Comparison of ENCODE assay signal across 8 mouse cellular contexts in the genomic region with DNA sequence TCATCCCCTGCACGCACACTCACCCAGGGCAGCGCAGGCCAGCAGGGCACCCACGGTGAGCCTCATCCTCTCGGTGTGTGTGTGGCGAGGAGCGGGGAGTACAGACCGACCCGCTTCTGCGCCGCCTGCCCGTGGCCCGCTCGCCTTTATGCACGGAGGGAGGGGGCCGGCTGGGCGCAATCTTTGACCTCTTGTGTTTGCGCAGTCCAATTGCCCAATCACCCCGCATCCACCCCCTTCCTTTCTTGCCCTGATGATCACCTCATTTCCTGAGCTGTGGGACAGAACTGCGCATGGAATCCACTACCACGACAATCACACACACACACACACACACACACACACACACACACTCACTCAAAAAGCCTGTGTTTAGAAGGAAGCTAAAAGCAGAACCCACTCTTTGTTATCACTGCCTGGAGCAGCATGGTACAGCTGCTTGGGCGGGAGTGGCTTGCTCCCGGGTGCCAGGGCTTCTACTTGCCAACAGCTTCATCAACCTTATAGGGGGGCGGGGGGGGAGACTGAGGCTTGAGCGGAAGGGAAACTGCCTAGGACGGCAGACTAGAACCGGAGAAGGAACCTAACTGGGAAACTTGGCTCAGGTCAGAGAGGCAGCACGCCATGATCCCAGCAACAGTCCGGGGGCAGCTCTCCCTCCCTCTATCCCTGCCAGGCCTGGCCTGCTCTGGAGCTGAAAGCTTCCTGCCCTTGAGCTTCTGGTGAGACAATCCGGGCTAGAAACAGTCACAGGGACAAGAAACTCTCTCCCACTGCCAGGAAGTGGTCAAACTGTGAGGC. TPM values are rescaled to one million over a fixed set of nuclear protein-coding genes. Genes with fewer than 3 reads are reported as not detected.
A peak's percentile ranks its signal among the peaks of the same experiment; 100 is the strongest.
DNase-seq lines count a peak whose midpoint lies in the region; ATAC-seq and TF ChIP-seq lines count a peak whose summit lies in the region.

A gene (minus strand): TSS at position 157 of the 801 bp plus-strand sequence.
A gene (minus strand): TSS at position 294 of the 801 bp plus-strand sequence.

- peak within 1 kb of the TSS; percentile 42 for H3K4me2 ChIP-seq in hindbrain, embryonic 14.5 days (replicated peaks)
- peak within 1 kb of the TSS; percentile 52 for H3K4me2 ChIP-seq in lung, postnatal 0 days (replicated peaks; ENCODE audit: low read depth, low read length)

- WGBS in cerebellum, adult 2 months = 26% methylated on average over 29 of the region's 29 CpGs
- 50% methylated on average over 29 of the region's 29 CpGs for WGBS in hindbrain, embryonic 14.5 days
- 23% methylated on average over 23 of the region's 29 CpGs for WGBS in lung, postnatal 0 days
- 38% methylated on average over 29 of the region's 29 CpGs for WGBS in olfactory bulb, adult 2 months

- peak within 1 kb of the TSS; percentile 29 for H3K4me3 ChIP-seq in cerebellum, adult 2 months (replicated peaks; ENCODE audit: insufficient read depth, low read depth, low read length)
- H3K4me3 ChIP-seq in hindbrain, embryonic 14.5 days (replicated peaks; ENCODE audit: low read length) = no peak within 1 kb of the TSS; the same call in 1 of the 2 replicates
- peak within 1 kb of the TSS; percentile 21; the same call in 1 of the 2 replicates for H3K4me3 ChIP-seq in lung, postnatal 0 days (ENCODE audit: low read depth, low read length)
- H3K4me3 ChIP-seq in olfactory bulb, adult 2 months (ENCODE audit: insufficient read depth, low read depth, low read length) = peak within 1 kb of the TSS; percentile 18

- H3K9ac ChIP-seq in hindbrain, embryonic 14.5 days = peak within 1 kb of the TSS; percentile 47
- no peak within 1 kb of the TSS for H3K9ac ChIP-seq in lung, postnatal 0 days (replicated peaks; ENCODE audit: low read depth)

- H3K27ac ChIP-seq in cerebellum, adult 2 months (ENCODE audit: insufficient read depth, low read length) = peak within 1 kb of the TSS; percentile 31; the same call in 1 of the 2 replicates
- H3K27ac ChIP-seq in hindbrain, embryonic 14.5 days = peak within 1 kb of the TSS; percentile 58
- peak within 1 kb of the TSS; percentile 86 for H3K27ac ChIP-seq in lung, postnatal 0 days (ENCODE audit: low read length)
- H3K27ac ChIP-seq in olfactory bulb, adult 2 months (ENCODE audit: insufficient read depth, low read depth, low read length) = no peak within 1 kb of the TSS

- no peaks in the 10 kb centered on the region for H3K36me3 ChIP-seq in hindbrain, embryonic 14.5 days (replicated peaks; ENCODE audit: control insufficient read depth, insufficient read depth)
- no peaks in the 10 kb centered on the region for H3K36me3 ChIP-seq in lung, postnatal 0 days (ENCODE audit: insufficient read depth, low read length)

- peak; percentile 54 for DNase-seq in R1 (ENCODE audit: low read depth, low spot score)
- peak; percentile 39 to 51 for DNase-seq in cerebellum, adult 2 months
- DNase-seq in frontal cortex, postnatal 10 days (ENCODE audit: low spot score in 2 of 2) = peak; percentile 30 to 50
- peak; percentile 35 for DNase-seq in hindbrain, embryonic 14.5 days (ENCODE audit: low spot score)
- peak in 1 of 2 experiments; percentile 30 for DNase-seq in layer of hippocampus, postnatal 25 days (ENCODE audit: extremely low spot score in 1 of 2, low spot score in 1 of 2)
- DNase-seq in lung, postnatal 0 days (ENCODE audit: low spot score) = peak; percentile 82
- peak; percentile 56 to 78 for DNase-seq in urinary bladder, postnatal 36 days (ENCODE audit: low spot score in 2 of 2)

- H3K4me1 ChIP-seq in cerebellum, adult 2 months (ENCODE audit: control insufficient read depth, insufficient read depth, low read length) = peaks cover 3% of the 10 kb centered on the region; the same call in 1 of the 2 replicates
- 0 out of 2 replicates have a peak, but pooled peaks cover 7% of the 10 kb centered on the region for H3K4me1 ChIP-seq in hindbrain, embryonic 14.5 days (replicated peaks; ENCODE audit: control insufficient read depth, insufficient read depth, low read length)
- peaks cover 17% of the 10 kb centered on the region; the same call in 1 of the 2 replicates for H3K4me1 ChIP-seq in lung, postnatal 0 days (ENCODE audit: insufficient read depth, low read depth, low read length)
- peaks cover 8% of the 10 kb centered on the region for H3K4me1 ChIP-seq in olfactory bulb, adult 2 months (ENCODE audit: control insufficient read depth, insufficient read depth, low read length)

- no peaks in the 10 kb centered on the region for H3K27me3 ChIP-seq in cerebellum, adult 2 months (ENCODE audit: control insufficient read depth, insufficient read depth, low read length)
- no peaks in the 10 kb centered on the region for H3K27me3 ChIP-seq in hindbrain, embryonic 14.5 days (ENCODE audit: control insufficient read depth, insufficient read depth, low read length)
- H3K27me3 ChIP-seq in lung, postnatal 0 days (replicated peaks; ENCODE audit: insufficient read depth, low read length) = no peaks in the 10 kb centered on the region

- H3K9me3 ChIP-seq in hindbrain, embryonic 14.5 days (ENCODE audit: control insufficient read depth, low read length) = no peaks in the 10 kb centered on the region
- no peaks in the 10 kb centered on the region for H3K9me3 ChIP-seq in lung, postnatal 0 days (ENCODE audit: low read length)

- peak; percentile 79; the same call in 1 of the 2 replicates for ATAC-seq in hindbrain, embryonic 14.5 days (ENCODE audit: low FRiP score)
- ATAC-seq in lung, postnatal 0 days = peak; percentile 77

- 0 out of 2 replicates have a peak, but pooled peaks have one; percentile 38 for TF ChIP-seq EP300 in lung, postnatal 0 days (IDR thresholded peaks at IDR 0.05)

- TF ChIP-seq POLR2A in cerebellum, adult 2 months (IDR thresholded peaks at IDR 0.05; ENCODE audit: borderline replicate concordance, insufficient read depth, low read length) = 0 out of 2 replicates have a peak, but pooled peaks have one; percentile 21
- TF ChIP-seq POLR2A in olfactory bulb, adult 2 months (IDR thresholded peaks at IDR 0.05; ENCODE audit: insufficient read depth, low read depth, low read length) = no peak

- no peak for TF ChIP-seq CTCF in cerebellum, adult 2 months (IDR thresholded peaks at IDR 0.05; ENCODE audit: borderline replicate concordance, insufficient read depth, low read depth, low read length)
- TF ChIP-seq CTCF in lung, postnatal 0 days (IDR thresholded peaks at IDR 0.05) = no peak
- TF ChIP-seq CTCF in olfactory bulb, adult 2 months (IDR thresholded peaks at IDR 0.05; ENCODE audit: insufficient read depth, low read depth, low read length) = no peak

RNA-seq across cellular contexts. Expression of the first gene that starts in this region (rescaled TPM):
- polyA plus RNA-seq in cerebellum, adult 2 months (2012; rRNA removed) = 0.39 TPM in 1 of 2 replicates, not detected in the other
- polyA plus RNA-seq in hindbrain, embryonic 14.5 days (2014; fragmentation: Nextera tagmentation; extraction: Ambion mirVana) = 0.48 and 4.0 TPM in 2 replicates
- total RNA-seq in layer of hippocampus, postnatal 25 days (2021) = 10 to 100 TPM in 1 of 2 experiments, 1 to 10 TPM in 1; 6.6 to 11.5 TPM
- polyA plus RNA-seq in lung, postnatal 0 days (2015; fragmentation: Nextera tagmentation; extraction: Ambion mirVana) = 7.3 and 10.7 TPM in 2 replicates
- polyA plus RNA-seq in olfactory bulb, adult 2 months (2012; ENCODE audit: insufficient read depth, insufficient read length, low replicate concordance, missing spikeins) = not detected in 2 replicates

RNA-seq across cellular contexts. Expression of the second gene that starts in this region (rescaled TPM):
- polyA plus RNA-seq in cerebellum, adult 2 months (2012; rRNA removed) = 936 and 1,078 TPM in 2 replicates
- 45.3 and 49.7 TPM in 2 replicates for polyA plus RNA-seq in hindbrain, embryonic 14.5 days (2014; fragmentation: Nextera tagmentation; extraction: Ambion mirVana)
- total RNA-seq in layer of hippocampus, postnatal 25 days (2021) = 100 to 1,000 TPM; 174 to 257 TPM
- 523 and 670 TPM in 2 replicates for polyA plus RNA-seq in lung, postnatal 0 days (2015; fragmentation: Nextera tagmentation; extraction: Ambion mirVana)
- not detected in 2 replicates for polyA plus RNA-seq in olfactory bulb, adult 2 months (2012; ENCODE audit: insufficient read depth, insufficient read length, low replicate concordance, missing spikeins)
